Mouse (Mus musculus): ENCODE data around the gene Hspa2.

DNA sequence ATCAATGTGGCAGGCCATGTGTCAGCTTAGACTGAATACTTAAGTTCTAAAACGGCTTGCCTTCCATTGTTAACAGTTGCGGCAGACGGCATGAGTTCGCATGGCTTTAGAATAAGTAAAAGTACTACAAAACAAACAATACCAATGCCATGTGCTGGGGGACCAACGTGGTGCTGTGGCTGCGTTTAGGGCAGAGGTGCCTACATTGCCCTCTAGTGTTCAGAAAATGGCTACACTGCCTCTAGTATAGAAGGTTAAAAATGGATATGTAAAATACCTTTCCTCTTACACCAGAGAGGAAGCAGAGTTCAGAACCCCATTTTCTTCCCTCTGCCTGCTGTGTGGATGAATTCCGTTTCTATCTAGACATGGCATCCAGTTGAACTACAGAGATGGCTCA lies 27.3 kb upstream of the Hspa2 start:
- no peak for TF ChIP-seq CTCF (IDR thresholded peaks at IDR 0.05; ENCODE audit: insufficient read depth, low read depth, low read length)
- TF ChIP-seq POLR2A (IDR thresholded peaks at IDR 0.05; ENCODE audit: insufficient read depth, low read depth, low read length), result no peak

Measured in olfactory bulb, adult 2 months (tissue).